Mouse (Mus musculus): ENCODE data around the gene Hhipl1. TPM values are rescaled to one million over a fixed set of nuclear protein-coding genes. Genes with fewer than 3 reads are reported as not detected.
A peak's percentile ranks its signal among the peaks of the same experiment; 100 is the strongest.

Hhipl1 gene
- polyA plus RNA-seq, 1 experiment from 2014 or later = not detected

- ATAC-seq (ENCODE audit: low read depth) (no peak), DNase-seq (no peak)
- WGBS (ENCODE audit: insufficient replicate concordance) = 64% methylated on average over 16 of the region's 16 CpGs
Observed at GRCm38 (mm10) chr12:108271351-108272142, 34.5 kb upstream of the Hhipl1 start.

GRCm38 (mm10) chr12:108272143-108272635 lies 33.9 kb upstream of the Hhipl1 start:
- no peak overlapping the region for H3K9ac ChIP-seq
- H3K27ac ChIP-seq = peak overlapping the region; percentile 23; the same call in 1 of the 2 replicates
- no peak for ATAC-seq (ENCODE audit: low read depth)
- WGBS (ENCODE audit: insufficient replicate concordance) = 52% methylated on average over 7 of the region's 7 CpGs
- H3K4me1 ChIP-seq (replicated peaks) = peaks cover 97% of the 10 kb centered on the region
- peak overlapping the region; percentile 94 for H3K4me2 ChIP-seq
- H3K4me3 ChIP-seq (replicated peaks) = 0 out of 2 replicates have a peak overlapping the region, but pooled peaks have one; percentile 67
- H3K27me3 ChIP-seq = peaks cover 58% of the 10 kb centered on the region
- H3K9me3 ChIP-seq (replicated peaks) = no peaks in the 10 kb centered on the region
- DNase-seq = no peak
- no peaks in the 10 kb centered on the region for H3K36me3 ChIP-seq

More at GRCm38 (mm10) chr12:108271351-108272142, 34.5 kb upstream of the Hhipl1 start:
- Histone ChIP-seq H3K4me1 (replicated peaks) (peaks cover 98% of the 10 kb centered on the region), H3K27me3 (peaks cover 52% of the 10 kb centered on the region), H3K36me3 (no peaks in the 10 kb centered on the region), H3K4me2 (peak overlapping the region; percentile 94), H3K9ac (no peak overlapping the region), H3K4me3 (replicated peaks) (no peak overlapping the region), H3K27ac (no peak overlapping the region), H3K9me3 (replicated peaks) (no peaks in the 10 kb centered on the region)

GRCm38 (mm10) chr12:108273466-108274312 lies 32.4 kb upstream of the Hhipl1 start:
- peak overlapping the region; percentile 67 for H3K4me3 ChIP-seq (replicated peaks)
- peak overlapping the region; percentile 94 for H3K4me2 ChIP-seq
- H3K36me3 ChIP-seq = no peaks in the 10 kb centered on the region
- ATAC-seq (ENCODE audit: low read depth) (no peak), DNase-seq (no peak)
- peaks cover 72% of the 10 kb centered on the region for H3K27me3 ChIP-seq
- peaks cover 90% of the 10 kb centered on the region for H3K4me1 ChIP-seq (replicated peaks)
- no peaks in the 10 kb centered on the region for H3K9me3 ChIP-seq (replicated peaks)
- H3K27ac ChIP-seq = peak overlapping the region; percentile 29; the same call in 1 of the 2 replicates
- WGBS (ENCODE audit: insufficient replicate concordance) = 2% methylated on average over 21 of the region's 21 CpGs
- peak overlapping the region; percentile 76 for H3K9ac ChIP-seq

- DNase-seq (no peak), ATAC-seq (ENCODE audit: low read depth) (no peak)
- Histone ChIP-seq H3K9me3 (replicated peaks) (no peaks in the 10 kb centered on the region), H3K4me3 (replicated peaks) (peak overlapping the region; percentile 67), H3K36me3 (no peaks in the 10 kb centered on the region), H3K27me3 (peaks cover 77% of the 10 kb centered on the region), H3K9ac (peak overlapping the region; percentile 76), H3K27ac (no peak overlapping the region), H3K4me1 (replicated peaks) (peaks cover 84% of the 10 kb centered on the region), H3K4me2 (peak overlapping the region; percentile 94)
- WGBS (ENCODE audit: insufficient replicate concordance) = 2% methylated on average over 35 of the region's 35 CpGs
Observed at GRCm38 (mm10) chr12:108274313-108274595, 31.8 kb upstream of the Hhipl1 start.

GRCm38 (mm10) chr12:108274661-108275507 lies 31.2 kb upstream of the Hhipl1 start, which contains the start of gene Ccdc85c:
Gene Ccdc85c (minus strand): TSS chr12:108275425.
- Histone ChIP-seq H3K9me3 (replicated peaks) (no peaks in the 10 kb centered on the region), H3K9ac (peak within 1 kb of the TSS; percentile 76), H3K36me3 (no peaks in the 10 kb centered on the region), H3K4me3 (replicated peaks) (peak within 1 kb of the TSS; percentile 67), H3K27me3 (peaks cover 78% of the 10 kb centered on the region), H3K27ac (no peak within 1 kb of the TSS; the same call in 1 of the 2 replicates), H3K4me2 (peak within 1 kb of the TSS; percentile 94), H3K4me1 (replicated peaks) (peaks cover 78% of the 10 kb centered on the region)
- DNase-seq = peak; percentile 32
- under 1% methylated on average over 118 of the region's 120 CpGs for WGBS (ENCODE audit: insufficient replicate concordance)
- no peak for ATAC-seq (ENCODE audit: low read depth)

- ATAC-seq (ENCODE audit: low read depth) = peak; percentile 97
- Histone ChIP-seq H3K4me1 (replicated peaks) (peaks cover 72% of the 10 kb centered on the region), H3K27ac (no peak overlapping the region; the same call in 1 of the 2 replicates), H3K27me3 (peaks cover 78% of the 10 kb centered on the region), H3K9me3 (replicated peaks) (no peaks in the 10 kb centered on the region), H3K9ac (peak overlapping the region; percentile 69), H3K4me2 (peak overlapping the region; percentile 94), H3K36me3 (no peaks in the 10 kb centered on the region), H3K4me3 (replicated peaks) (peak overlapping the region; percentile 67)
- peak; percentile 94 for DNase-seq
- 0% methylated on average over 27 of the region's 37 CpGs for WGBS (ENCODE audit: insufficient replicate concordance)
Observed at GRCm38 (mm10) chr12:108275508-108275890, 30.6 kb upstream of the Hhipl1 start.

- Histone ChIP-seq H3K27ac (no peak overlapping the region; the same call in 1 of the 2 replicates), H3K9ac (peak overlapping the region; percentile 69), H3K4me1 (replicated peaks) (peaks cover 65% of the 10 kb centered on the region), H3K9me3 (replicated peaks) (no peaks in the 10 kb centered on the region), H3K4me3 (replicated peaks) (peak overlapping the region; percentile 67), H3K36me3 (no peaks in the 10 kb centered on the region), H3K27me3 (peaks cover 78% of the 10 kb centered on the region), H3K4me2 (peak overlapping the region; percentile 94)
- ATAC-seq (ENCODE audit: low read depth) = peak; percentile 11
- peak; percentile 24 for DNase-seq
- 1% methylated on average over 47 of the region's 47 CpGs for WGBS (ENCODE audit: insufficient replicate concordance)
Observed at GRCm38 (mm10) chr12:108275920-108276822, 29.9 kb upstream of the Hhipl1 start.

- no peak overlapping the region for H3K4me2 ChIP-seq
- H3K4me1 ChIP-seq (replicated peaks) = peaks cover 53% of the 10 kb centered on the region
- peaks cover 68% of the 10 kb centered on the region for H3K27me3 ChIP-seq
- H3K36me3 ChIP-seq = no peaks in the 10 kb centered on the region
- H3K9me3 ChIP-seq (replicated peaks) = no peaks in the 10 kb centered on the region
- no peak overlapping the region for H3K27ac ChIP-seq
- DNase-seq (no peak), ATAC-seq (ENCODE audit: low read depth) (no peak)
- no peak overlapping the region for H3K9ac ChIP-seq
- H3K4me3 ChIP-seq (replicated peaks) = no peak overlapping the region
- WGBS (ENCODE audit: insufficient replicate concordance) = 11% methylated on average over 12 of the region's 12 CpGs
Observed at GRCm38 (mm10) chr12:108277341-108277841, 28.7 kb upstream of the Hhipl1 start.

GRCm38 (mm10) chr12:108278221-108278918 lies 27.7 kb upstream of the Hhipl1 start:
- Histone ChIP-seq H3K27me3 (peaks cover 63% of the 10 kb centered on the region), H3K36me3 (no peaks in the 10 kb centered on the region), H3K27ac (no peak overlapping the region), H3K4me3 (replicated peaks) (no peak overlapping the region), H3K9ac (no peak overlapping the region), H3K4me2 (no peak overlapping the region), H3K4me1 (replicated peaks) (peaks cover 43% of the 10 kb centered on the region), H3K9me3 (replicated peaks) (no peaks in the 10 kb centered on the region)
- ATAC-seq (ENCODE audit: low read depth) (no peak), DNase-seq (no peak)
- 60% methylated on average over 15 of the region's 15 CpGs for WGBS (ENCODE audit: insufficient replicate concordance)
